Mouse (Mus musculus) MEL (cell line): ENCODE measurements around the gene Rpn1. TPM values are rescaled to one million over a fixed set of nuclear protein-coding genes. Genes with fewer than 3 reads are reported as not detected.

Source experiments
- DNase-seq: peaks from one replicate; pipeline ENCODE4 v3.0.0; 2011; ENCODE audit warnings: low read depth, low spot score
- H3K27ac ChIP-seq: 2 replicates; pipeline ENCODE4 v1.5.1; 2012; ENCODE audit warnings: low read depth, mild to moderate bottlenecking, control low read depth, low read length, moderate library complexity; ENCODE audit not compliant: control insufficient read depth
- H3K27me3 ChIP-seq, 2 experiments: fragments of 150-350 bp in 1 of 2; sonication (generic) in 1 of 2; 2 replicates each; pipeline ENCODE4 v1.6.1; 2012; ENCODE audit warnings: low read length in 2 of 2, mild to moderate bottlenecking in 2 of 2, improper control_type of control experiment in 1 of 2, moderate library complexity in 1 of 2; ENCODE audit not compliant: insufficient read depth in 2 of 2, control insufficient read depth in 1 of 2
- H3K36me3 ChIP-seq, 2 experiments: 2 replicates each; pipeline ENCODE4 v1.6.1; 2012 to 2014; ENCODE audit warnings: low read length in 2 of 2, improper control_type of control experiment in 1 of 2, inconsistent platforms in 1 of 2, mild to moderate bottlenecking in 1 of 2; ENCODE audit not compliant: insufficient read depth in 2 of 2, control insufficient read depth in 1 of 2
- H3K4me1 ChIP-seq, 2 experiments: fragments of 150-350 bp in 1 of 2; sonication (generic) in 1 of 2; 2 replicates each; pipeline ENCODE4 v1.6.1; 2012; ENCODE audit warnings: low read length in 2 of 2, improper control_type of control experiment in 1 of 2, mild to moderate bottlenecking in 1 of 2; ENCODE audit not compliant: insufficient read depth in 2 of 2, control insufficient read depth in 1 of 2
- H3K4me3 ChIP-seq, 2 experiments: fragments of 150-350 bp in 1 of 2; sonication (generic) in 1 of 2; 2 replicates each; pipeline ENCODE4 v1.5.1; 2012; ENCODE audit warnings: low read depth in 2 of 2, low read length in 2 of 2, mild to moderate bottlenecking in 2 of 2, moderate library complexity in 2 of 2, control low read depth in 1 of 2, improper control_type of control experiment in 1 of 2; ENCODE audit not compliant: control insufficient read depth in 1 of 2, insufficient read depth in 1 of 2
- H3K79me2 ChIP-seq: 2 replicates; pipeline ENCODE4 v1.6.1; 2012; ENCODE audit warnings: mild to moderate bottlenecking, low read length, moderate library complexity; ENCODE audit not compliant: control insufficient read depth, poor library complexity, insufficient read depth
- H3K9ac ChIP-seq: 2 replicates; pipeline ENCODE4 v1.6.1; 2012; ENCODE audit warnings: low read depth, mild to moderate bottlenecking, control low read depth, low read length, moderate library complexity; ENCODE audit not compliant: control insufficient read depth, poor library complexity, severe bottlenecking
- H3K9me3 ChIP-seq: fragments of 150-350 bp; sonication (generic); replicated peaks from 2 replicates; pipeline ENCODE4 v1.6.1; 2012; ENCODE audit warnings: mild to moderate bottlenecking, low read length, improper control_type of control experiment, moderate library complexity; ENCODE audit not compliant: insufficient read depth
- CHD1 ChIP-seq: IDR thresholded peaks from 2 replicates; pipeline ENCODE4 v1.6.1; 2012; ENCODE audit warnings: low read depth, mild to moderate bottlenecking, inconsistent platforms, low read length, improper control_type of control experiment
- CHD2 ChIP-seq: IDR thresholded peaks from 2 replicates; pipeline ENCODE4 v1.6.1; 2011; ENCODE audit warnings: low read length, improper control_type of control experiment
- CTCF ChIP-seq, 3 experiments: IDR thresholded peaks in 2 of 3; conservative IDR thresholded peaks in 1 of 3; 2 replicates each; pipeline ENCODE4 v1.5.1; 2011 to 2012; ENCODE audit warnings: low read length in 3 of 3, low read depth in 2 of 3, mild to moderate bottlenecking in 2 of 3, improper control_type of control experiment in 1 of 3, inconsistent platforms in 1 of 3, mixed read lengths in 1 of 3, moderate library complexity in 1 of 3; ENCODE audit not compliant: control insufficient read depth in 1 of 3, insufficient read depth in 1 of 3, poor library complexity in 1 of 3, severe bottlenecking in 1 of 3
- ELF1 ChIP-seq: IDR thresholded peaks from 2 replicates; pipeline ENCODE4 v1.6.1; 2014; ENCODE audit warnings: low read depth, mild to moderate bottlenecking, inconsistent platforms, low read length, improper control_type of control experiment, moderate library complexity
- EP300 ChIP-seq, 2 experiments: IDR thresholded peaks; 2 replicates each; pipeline ENCODE4 v1.6.1; 2011; ENCODE audit warnings: improper control_type of control experiment in 2 of 2, low read length in 2 of 2, low read depth in 1 of 2, mild to moderate bottlenecking in 1 of 2
- ETS1 ChIP-seq: IDR thresholded peaks from 2 replicates; pipeline ENCODE4 v1.6.1; 2012; ENCODE audit warnings: low read depth, mild to moderate bottlenecking, inconsistent platforms, low read length, improper control_type of control experiment, moderate library complexity
- GABPA ChIP-seq: IDR thresholded peaks from 2 replicates; pipeline ENCODE4 v1.6.1; 2012; ENCODE audit warnings: low read depth, mild to moderate bottlenecking, inconsistent platforms, low read length, improper control_type of control experiment, moderate library complexity
- GATA1 ChIP-seq: IDR thresholded peaks from 2 replicates; pipeline ENCODE4 v1.6.1; 2011; ENCODE audit warnings: low read depth, low read length, improper control_type of control experiment
- HCFC1 ChIP-seq: IDR thresholded peaks from 2 replicates; pipeline ENCODE4 v1.6.1; 2012; ENCODE audit warnings: low read depth, mild to moderate bottlenecking, inconsistent platforms, low read length, improper control_type of control experiment, moderate library complexity
- JUND ChIP-seq: IDR thresholded peaks from 2 replicates; pipeline ENCODE4 v1.6.1; 2011; ENCODE audit warnings: low read depth, mild to moderate bottlenecking, improper control_type of control experiment, low read length
- KAT2A ChIP-seq: conservative IDR thresholded peaks from 2 replicates; pipeline ENCODE4 v1.6.1; 2012; ENCODE audit warnings: low read depth, low read length, improper control_type of control experiment, inconsistent platforms
- MAFK ChIP-seq: IDR thresholded peaks from 2 replicates; pipeline ENCODE4 v1.6.1; 2011; ENCODE audit warnings: low read depth, mild to moderate bottlenecking, low read length, improper control_type of control experiment, borderline replicate concordance
- MEF2A ChIP-seq: IDR thresholded peaks from 2 replicates; pipeline ENCODE4 v1.6.1; 2014; ENCODE audit warnings: low read depth, mild to moderate bottlenecking, inconsistent platforms, low read length, improper control_type of control experiment; ENCODE audit not compliant: poor library complexity, insufficient replicate concordance, severe bottlenecking; ENCODE audit errors: extremely low read depth
- MXI1 ChIP-seq: IDR thresholded peaks from 2 replicates; pipeline ENCODE4 v1.6.1; 2011; ENCODE audit warnings: mild to moderate bottlenecking, low read depth, low read length, improper control_type of control experiment
- MYB ChIP-seq: IDR thresholded peaks from 2 replicates; pipeline ENCODE4 v1.6.1; 2011; ENCODE audit warnings: mild to moderate bottlenecking, low read depth, low read length, improper control_type of control experiment
- MYC ChIP-seq: IDR thresholded peaks from 2 replicates; pipeline ENCODE4 v1.6.1; 2011; ENCODE audit warnings: low read depth, mild to moderate bottlenecking, low read length, improper control_type of control experiment, moderate library complexity
- NELFE ChIP-seq: IDR thresholded peaks from 2 replicates; pipeline ENCODE4 v1.6.1; 2011; ENCODE audit warnings: low read depth, low read length, improper control_type of control experiment
- RAD21 ChIP-seq: IDR thresholded peaks from 2 replicates; pipeline ENCODE4 v1.6.1; 2011; ENCODE audit warnings: mild to moderate bottlenecking, low read depth, low read length, improper control_type of control experiment
- RCOR1 ChIP-seq: IDR thresholded peaks from 2 replicates; pipeline ENCODE4 v1.6.1; 2012; ENCODE audit warnings: low read depth, mild to moderate bottlenecking, inconsistent platforms, low read length, improper control_type of control experiment
- SIN3A ChIP-seq: IDR thresholded peaks from 2 replicates; pipeline ENCODE4 v1.6.1; 2012; ENCODE audit warnings: low read length, improper control_type of control experiment, inconsistent platforms
- SMC3 ChIP-seq: IDR thresholded peaks from 2 replicates; pipeline ENCODE4 v1.6.1; 2011; ENCODE audit warnings: low read depth, low read length, improper control_type of control experiment
- TAL1 ChIP-seq: IDR thresholded peaks from 2 replicates; pipeline ENCODE4 v1.6.1; 2012; ENCODE audit warnings: mild to moderate bottlenecking, inconsistent platforms, low read length, moderate library complexity, mixed read lengths
- TBP ChIP-seq: IDR thresholded peaks from 2 replicates; pipeline ENCODE4 v1.8.0; 2011; ENCODE audit warnings: low read depth, low read length, improper control_type of control experiment
- TCF12 ChIP-seq: IDR thresholded peaks from 2 replicates; pipeline ENCODE4 v1.6.1; 2014; ENCODE audit warnings: low read depth, mild to moderate bottlenecking, inconsistent platforms, low read length, improper control_type of control experiment, moderate library complexity
- UBTF ChIP-seq: IDR thresholded peaks from 2 replicates; pipeline ENCODE4 v1.6.1; 2012; ENCODE audit warnings: low read depth, mild to moderate bottlenecking, inconsistent platforms, low read length, improper control_type of control experiment, moderate library complexity, borderline replicate concordance; ENCODE audit not compliant: insufficient read depth
- ZC3H11A ChIP-seq: IDR thresholded peaks from 2 replicates; pipeline ENCODE4 v1.6.1; 2012; ENCODE audit warnings: low read depth, mild to moderate bottlenecking, inconsistent platforms, low read length, improper control_type of control experiment
- ZKSCAN1 ChIP-seq: IDR thresholded peaks from 2 replicates; pipeline ENCODE4 v1.6.1; 2012; ENCODE audit warnings: low read depth, mild to moderate bottlenecking, inconsistent platforms, low read length, improper control_type of control experiment, moderate library complexity
- ZMIZ1 ChIP-seq: IDR thresholded peaks from 2 replicates; pipeline ENCODE4 v1.6.1; 2012; ENCODE audit warnings: low read depth, mild to moderate bottlenecking, inconsistent platforms, low read length, improper control_type of control experiment, moderate library complexity
- ZNF384 ChIP-seq: IDR thresholded peaks from 2 replicates; pipeline ENCODE4 v1.6.1; 2012; ENCODE audit warnings: low read depth, mild to moderate bottlenecking, inconsistent platforms, low read length, improper control_type of control experiment
- polyA plus RNA-seq, 2 experiments: library from polyadenylated mRNA; stranded (reverse) in 1 of 2; unstranded in 1 of 2; fragments of >175 nt in 1 of 2; fragments of >200 nt in 1 of 2; gene quantifications; 2 replicates each; pipeline versions ENCODE4 v1.2.1 to v1.2.4; 2012; ENCODE audit warnings: low replicate concordance in 2 of 2, low read depth in 1 of 2; ENCODE audit not compliant: insufficient read length in 2 of 2, insufficient read depth in 1 of 2, missing spikeins in 1 of 2
- total RNA-seq: library from RNA; depleted of rRNA; stranded (reverse); fragments of 300-350 nt; gene quantifications from 2 replicates; pipeline ENCODE4 v1.2.3, GENCODE M21; 2012

Rpn1 gene
- total and polyA plus RNA-seq, 3 experiments = 289 to 412 (median 361) TPM

DNA sequence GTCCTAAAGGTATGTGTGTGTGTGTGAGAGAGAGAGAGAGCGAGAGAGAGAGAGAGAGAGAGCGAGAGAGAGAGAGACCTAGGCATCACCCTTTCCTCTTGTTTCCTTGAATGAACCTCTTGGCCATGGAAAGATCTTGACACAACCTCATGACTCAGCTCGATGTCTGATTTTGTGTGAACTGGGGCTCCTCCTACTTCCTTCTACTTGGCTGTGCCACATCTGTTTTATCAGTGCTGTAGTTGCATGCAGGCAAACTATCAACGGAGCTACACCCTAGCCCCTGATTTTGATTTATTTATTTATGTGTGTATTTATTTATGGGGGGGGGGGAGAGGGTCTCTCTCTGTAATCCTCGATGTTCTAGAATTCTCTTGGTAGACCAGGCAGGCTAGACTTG lies 36.4 kb upstream of the Rpn1 start (continued):
- TF ChIP-seq HCFC1 = peak; percentile 52
- peak; percentile 82 for TF ChIP-seq ETS1
- no peak for TF ChIP-seq ZC3H11A
- TF ChIP-seq JUND = peak; percentile 87; the same call in 1 of the 2 replicates
- no peak for TF ChIP-seq MEF2A
- TF ChIP-seq TBP = peak; percentile 54; the same call in 1 of the 2 replicates
- TF ChIP-seq GABPA = peak; percentile 72; the same call in 1 of the 2 replicates
- TF ChIP-seq ZKSCAN1 = no peak
- TF ChIP-seq SIN3A = peak; percentile 65
- no peak for TF ChIP-seq KAT2A
- peak; percentile 60 for TF ChIP-seq MXI1
- no peak for TF ChIP-seq CTCF (IDR thresholded peaks at IDR 0.05 in 2 of 3, conservative IDR thresholded peaks at IDR 0.05 in 1 of 3; ENCODE audit: control insufficient read depth in 1 of 3, insufficient read depth in 1 of 3, low read depth in 2 of 3, low read length in 3 of 3, poor library complexity in 1 of 3, severe bottlenecking in 1 of 3)
- TF ChIP-seq TCF12 = peak; percentile 78
- TF ChIP-seq SMC3 = no peak
- TF ChIP-seq NELFE = no peak
- TF ChIP-seq CHD2 = no peak
- TF ChIP-seq TAL1 = peak; percentile 43; the same call in 1 of the 2 replicates
- peak; percentile 81 for TF ChIP-seq GATA1
- TF ChIP-seq EP300 (IDR thresholded peaks at IDR 0.05; ENCODE audit: low read depth in 1 of 2, low read length in 2 of 2) = peak; percentile 70 to 82
- no peak for TF ChIP-seq ZMIZ1
- TF ChIP-seq RAD21 = no peak
- TF ChIP-seq UBTF = no peak
- TF ChIP-seq RCOR1 = peak; percentile 98

DNA sequence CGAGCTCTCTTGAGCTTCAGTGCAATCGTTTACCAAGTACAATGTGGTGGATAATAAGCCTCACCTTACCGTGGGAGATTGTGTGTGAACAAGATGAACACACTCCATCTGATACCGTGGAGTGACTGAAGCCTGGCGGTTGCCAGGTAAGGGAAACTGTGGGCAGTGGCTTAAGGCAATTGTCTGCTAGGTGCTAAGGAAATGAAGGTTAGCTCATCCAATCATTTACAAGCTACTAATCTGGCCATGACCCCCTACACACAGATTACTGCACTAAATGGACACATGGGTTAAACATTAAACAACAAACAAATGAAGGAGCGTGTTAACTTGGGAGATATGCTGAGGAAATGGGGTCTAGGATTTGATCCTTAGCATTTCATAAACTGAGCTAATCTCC lies 35.3 kb upstream of the Rpn1 start:
- DNase-seq = no peak

More for the DNA sequence above, 35.3 kb upstream of the Rpn1 start:
- no peak for TF ChIP-seq ZNF384
- no peak for TF ChIP-seq GABPA
- TF ChIP-seq NELFE = no peak
- TF ChIP-seq MYC = no peak
- TF ChIP-seq HCFC1 = no peak
- no peak for TF ChIP-seq SIN3A
- TF ChIP-seq ZKSCAN1 = no peak
- TF ChIP-seq MYB = no peak
- TF ChIP-seq ELF1 = no peak
- TF ChIP-seq CHD2 = no peak
- no peak for TF ChIP-seq CHD1
- no peak for TF ChIP-seq MXI1
- no peak for TF ChIP-seq UBTF
- TF ChIP-seq RCOR1 = no peak
- TF ChIP-seq MAFK = no peak
- peaks cover 0 to 18% of the 10 kb centered on the region in 2 experiments; a peak in 2 of 4 replicates for H3K36me3 ChIP-seq
- peaks cover 10% of the 10 kb centered on the region for H3K79me2 ChIP-seq
- no peaks in the 10 kb centered on the region; a peak in 1 of 4 replicates for H3K27me3 ChIP-seq
- no peak overlapping the region for H3K27ac ChIP-seq
- no peak overlapping the region for H3K4me3 ChIP-seq
- peaks cover 7 to 14% of the 10 kb centered on the region in 2 experiments for H3K4me1 ChIP-seq
- no peaks in the 10 kb centered on the region for H3K9me3 ChIP-seq
- no peak overlapping the region for H3K9ac ChIP-seq
